Mouse (Mus musculus): ENCODE results near the gene Actn2.

DNA sequence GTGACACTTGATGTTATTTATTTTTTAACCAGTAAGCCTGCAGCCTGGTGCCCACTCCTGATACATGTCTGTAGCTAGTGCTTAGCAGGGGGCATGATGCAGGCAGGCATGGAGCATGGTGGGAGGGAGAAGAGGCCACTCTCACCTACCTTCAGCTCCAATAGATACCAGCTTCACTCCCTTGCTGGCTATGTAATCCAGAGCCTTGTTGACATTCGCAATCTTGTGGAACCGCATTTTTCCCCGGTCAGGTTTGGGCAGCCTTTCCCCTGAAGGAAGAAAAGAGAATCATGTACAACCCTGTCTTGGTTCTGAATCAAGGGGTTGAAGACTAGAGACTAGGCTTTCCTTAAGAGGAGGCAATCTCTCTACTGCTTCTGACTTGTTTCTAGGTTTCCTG lies 31.1 kb downstream of the Actn2 start:
- no peak for TF ChIP-seq CTCF (IDR thresholded peaks at IDR 0.05; ENCODE audit: control insufficient read depth, insufficient read depth, insufficient read length)
- TF ChIP-seq MYOD1 (IDR thresholded peaks at IDR 0.05; ENCODE audit: control insufficient read depth, insufficient read length, low read depth), result no peak
- no peak for TF ChIP-seq USF1 (IDR thresholded peaks at IDR 0.05; ENCODE audit: low read depth)
- no peak for TF ChIP-seq CEBPB (IDR thresholded peaks at IDR 0.05; ENCODE audit: low read depth)
- no peak for TF ChIP-seq MAX (IDR thresholded peaks at IDR 0.05)

Measured in C2C12 (cell line).